Mouse (Mus musculus) stomach, postnatal 0 days (tissue): ENCODE data around the gene Atp8a2.

Experiments used
- CTCF ChIP-seq: IDR thresholded peaks from 2 replicates; pipeline ENCODE4 v1.5.1; 2016; ENCODE audit warnings: antibody characterized with exemption, low read depth, mild to moderate bottlenecking, moderate library complexity
- EP300 ChIP-seq: optimal IDR thresholded peaks from 2 replicates; pipeline ENCODE3; 2016; ENCODE audit warnings: antibody characterized with exemption

DNA sequence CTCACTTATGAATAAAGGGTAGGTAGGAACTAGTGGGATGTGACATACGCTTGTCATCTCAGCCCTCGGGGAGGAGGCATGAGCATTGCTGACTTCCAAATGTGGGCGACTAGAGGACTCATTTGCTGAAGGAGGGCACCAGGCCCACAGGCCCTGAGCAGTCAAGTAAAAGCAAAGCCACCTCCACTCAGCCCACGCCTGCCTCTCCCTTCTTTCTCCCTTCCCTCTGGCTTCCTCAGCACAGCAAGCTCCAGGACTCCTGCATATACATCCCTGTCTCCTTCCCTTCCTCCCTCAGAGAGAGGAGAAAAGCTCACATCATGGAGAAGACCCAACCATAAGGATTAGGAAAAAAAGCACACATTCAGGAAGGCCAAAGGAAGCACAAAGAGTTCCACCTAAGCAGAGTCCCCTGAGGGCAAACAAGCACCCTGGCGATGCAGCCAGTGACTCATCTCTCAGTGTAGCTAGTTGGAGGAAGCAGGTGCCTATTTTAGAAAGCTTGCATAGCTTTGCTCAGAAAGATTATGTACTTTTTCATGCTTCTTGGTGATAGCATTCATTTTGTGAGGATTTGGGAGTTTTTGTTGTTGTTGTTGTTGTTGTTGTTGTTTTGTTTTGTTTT, 8.7 kb downstream of the Atp8a2 start:
- TF ChIP-seq CTCF = no peak
- no peak for TF ChIP-seq EP300
